Mouse (Mus musculus) gonadal fat pad, adult 2 months (tissue): ENCODE measurements around the gene Tmem147. TPM values are rescaled to one million over a fixed set of nuclear protein-coding genes. Genes with fewer than 3 reads are reported as not detected.

Experiments used
- DNase-seq: peaks from one replicate; pipeline ENCODE4 v3.0.0-alpha.2; 2012; ENCODE audit warnings: low read depth
- polyA plus RNA-seq: library from polyadenylated mRNA; depleted of rRNA; stranded (reverse); fragments of >200 nt; gene quantifications from 2 replicates; pipeline ENCODE4 v1.2.3, GENCODE M21; 2012; rRNA removed

Tmem147 gene
- polyA plus RNA-seq, 1 experiment, result 270 TPM

DNA sequence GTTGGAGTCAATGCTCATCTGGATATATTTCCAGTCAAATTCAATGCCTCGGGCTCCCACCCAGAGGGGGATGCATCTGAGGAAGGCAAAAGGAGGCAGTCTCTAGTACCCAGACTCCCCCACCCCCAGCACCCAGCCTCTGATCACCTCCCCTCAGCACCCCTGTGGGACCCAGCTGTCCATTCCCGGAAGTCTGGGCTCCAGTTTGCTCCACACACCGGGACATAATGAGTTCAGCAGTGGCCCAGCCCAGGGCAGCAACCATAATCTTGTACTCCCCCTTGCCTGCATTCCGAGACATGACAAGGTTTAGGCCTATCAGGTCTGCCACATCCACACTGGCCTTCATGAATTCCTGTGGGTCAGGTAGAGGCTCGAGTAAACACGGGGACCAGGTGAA is 1.1 kb downstream of the Tmem147 start:
- no peak for DNase-seq

- DNase-seq, result no peak
Observed at GRCm38 (mm10) chr7:30723274-30723953, 5.9 kb downstream of the Tmem147 start.

DNA sequence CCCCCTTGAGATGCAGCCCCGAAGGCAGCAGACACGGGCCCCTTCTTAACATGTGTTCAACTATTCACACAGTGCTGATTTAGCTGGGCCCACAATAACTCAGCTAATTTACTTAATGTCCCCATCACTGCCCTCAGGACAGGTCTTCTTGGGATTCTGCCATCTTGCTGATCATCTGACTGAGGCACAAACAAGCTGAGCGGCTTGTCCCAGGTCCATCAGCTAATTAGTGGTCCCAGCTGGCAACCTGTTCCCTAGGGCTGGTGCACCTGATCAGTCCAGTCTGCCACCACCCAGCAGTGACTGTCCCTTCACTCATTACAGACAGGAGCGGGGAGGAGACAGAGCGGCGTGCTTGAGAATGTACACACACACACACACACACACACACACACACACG is 8.1 kb downstream of the Tmem147 start:
- DNase-seq, result no peak

- no peak for DNase-seq
Observed at GRCm38 (mm10) chr7:30719669-30720068, 9.7 kb downstream of the Tmem147 start.

DNA sequence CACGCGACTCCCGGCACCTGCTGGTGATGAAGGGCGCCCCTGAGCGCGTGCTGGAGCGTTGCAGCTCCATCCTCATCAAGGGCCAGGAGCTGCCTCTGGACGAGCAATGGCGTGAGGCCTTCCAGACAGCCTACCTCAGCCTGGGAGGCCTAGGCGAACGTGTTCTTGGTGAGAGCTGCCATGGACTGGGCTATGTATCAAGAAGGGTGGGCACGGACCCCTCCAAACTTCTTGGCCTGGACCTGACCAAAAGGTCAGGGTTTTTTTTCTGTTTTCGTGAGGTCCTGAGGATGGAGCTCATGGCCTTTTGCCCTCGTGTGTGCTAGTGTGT is 11.7 kb downstream of the Tmem147 start:
- no peak for DNase-seq

- DNase-seq, result no peak
Observed at GRCm38 (mm10) chr7:30717006-30717715, 12.2 kb downstream of the Tmem147 start.

- no peak for DNase-seq
Observed at GRCm38 (mm10) chr7:30711942-30712341, 17.4 kb downstream of the Tmem147 start, which contains the start of gene Atp4a. Gene Atp4a (plus strand): TSS chr7:30712209.

- no peak for DNase-seq
Observed at GRCm38 (mm10) chr7:30707441-30707840, 21.9 kb downstream of the Tmem147 start.

DNA sequence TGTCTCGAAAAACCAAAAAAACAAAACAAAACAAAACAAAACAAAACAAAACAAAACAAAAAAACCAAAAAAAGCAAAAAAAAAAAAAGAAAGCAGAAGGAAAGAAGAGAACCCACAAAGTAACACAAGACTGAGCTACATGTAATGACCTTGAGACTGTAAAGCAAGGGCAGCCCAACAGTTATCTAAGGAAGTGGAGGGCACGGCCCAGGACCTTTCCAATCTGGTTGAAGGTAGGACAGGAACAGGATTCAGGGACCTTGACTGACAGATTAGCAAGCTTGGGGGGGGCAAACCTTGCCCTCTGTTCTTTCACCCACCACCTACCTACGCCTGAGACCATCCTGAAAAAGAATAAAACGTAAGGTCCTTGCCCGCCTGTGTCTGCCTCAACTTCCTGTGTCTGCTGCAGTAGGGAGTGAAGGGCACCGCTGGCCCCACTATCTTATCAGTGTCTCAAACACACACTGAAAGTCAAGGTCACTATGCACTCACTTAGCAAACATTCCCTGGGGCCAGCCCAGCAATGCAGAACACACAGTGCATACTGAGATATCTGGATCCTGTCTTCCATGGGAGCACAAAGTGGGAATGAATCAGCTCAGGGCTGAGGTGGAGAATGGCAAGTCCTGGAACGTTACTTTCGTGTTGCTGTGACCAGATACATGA is 23.0 kb downstream of the Tmem147 start:
- no peak for DNase-seq

GRCm38 (mm10) chr7:30698589-30698988 is 30.8 kb downstream of the Tmem147 start, which contains the start of gene 2200002J24Rik:
Gene 2200002J24Rik (plus strand): TSS chr7:30698926.
- no peak for DNase-seq

- DNase-seq, result no peak
Observed at GRCm38 (mm10) chr7:30698101-30698500, 31.2 kb downstream of the Tmem147 start.

- no peak for DNase-seq
Observed at GRCm38 (mm10) chr7:30688325-30688724, 41.0 kb downstream of the Tmem147 start.

DNA sequence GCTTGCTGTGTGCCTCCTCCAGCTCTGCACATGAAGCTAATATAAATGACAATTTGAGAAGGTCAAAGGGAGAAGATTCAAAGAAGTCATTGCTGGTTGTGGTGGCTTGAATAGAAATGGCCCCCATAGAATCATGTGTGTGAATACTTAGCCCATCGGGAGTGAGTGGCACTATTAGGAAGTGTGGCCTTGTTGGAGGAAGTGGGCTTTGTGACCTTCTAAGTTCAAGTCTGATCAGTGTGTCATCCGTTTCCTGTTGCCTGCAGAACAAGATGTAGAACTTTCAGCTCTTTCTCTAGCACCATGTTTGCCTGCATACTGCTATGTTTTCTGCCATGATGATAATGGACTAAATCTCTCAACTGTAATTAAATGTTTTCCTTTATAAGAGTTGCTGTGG is 45.9 kb downstream of the Tmem147 start:
- DNase-seq, result no peak

GRCm38 (mm10) chr7:30681897-30682296 is 47.4 kb downstream of the Tmem147 start:
- DNase-seq, result no peak

DNA sequence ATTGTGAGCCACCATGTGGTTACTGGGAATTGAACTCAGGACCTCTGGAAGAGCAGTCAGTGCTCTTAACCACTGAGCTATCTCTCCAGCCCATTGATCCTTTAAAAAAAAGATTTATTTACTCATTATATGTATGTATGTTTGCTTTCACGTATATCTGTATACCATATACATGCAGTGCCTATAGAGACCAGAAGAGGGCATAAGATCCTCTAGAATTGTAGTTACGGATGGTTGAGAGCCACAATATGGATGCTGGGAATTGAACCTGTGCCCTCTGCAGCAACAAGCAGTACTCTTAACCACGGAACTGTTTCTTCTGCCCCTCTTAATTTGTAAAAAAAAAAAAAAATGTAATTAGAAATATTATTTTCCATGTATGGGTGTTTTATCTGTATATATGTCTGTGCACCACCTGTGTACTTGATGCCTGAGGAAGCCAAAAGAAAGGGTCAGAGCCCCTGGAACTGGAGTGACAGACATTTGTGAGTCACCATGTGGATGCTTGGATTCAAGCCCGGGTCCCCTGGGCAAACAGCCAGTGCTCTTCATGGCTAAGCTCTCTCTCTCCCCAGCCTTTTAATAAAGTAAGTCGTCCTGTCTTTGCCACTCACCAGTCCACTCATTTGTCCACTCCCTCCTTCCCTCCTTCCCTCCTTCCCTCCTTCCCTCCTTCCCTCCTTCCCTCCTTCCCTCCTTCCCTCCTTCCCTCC is 50.9 kb downstream of the Tmem147 start:
- no peak for DNase-seq

Other genes starting within 250 kb of the Tmem147 start
- 0.19 and 0.20 TPM in 2 replicates for gene Prodh2, start 235.9 kb downstream of the Tmem147 start, polyA plus RNA-seq
- 9.3 and 13.5 TPM in 2 replicates for gene Arhgap33, start 194.5 kb downstream of the Tmem147 start, polyA plus RNA-seq
- 68.9 and 72.1 TPM in 2 replicates for gene Hspb6, start 177.4 kb downstream of the Tmem147 start, polyA plus RNA-seq
- gene Proser3, start 177.2 kb downstream of the Tmem147 start, polyA plus RNA-seq, result 13.3 and 13.9 TPM in 2 replicates
- gene Lin37, start 169.7 kb downstream of the Tmem147 start, polyA plus RNA-seq, result 28.9 and 31.8 TPM in 2 replicates
- 46.8 and 55.9 TPM in 2 replicates for gene U2af1l4, start 166.2 kb downstream of the Tmem147 start, polyA plus RNA-seq
- 1.4 and 1.6 TPM in 2 replicates for gene Gm49396, start 166.2 kb downstream of the Tmem147 start, polyA plus RNA-seq
- gene Psenen, start 165.9 kb downstream of the Tmem147 start, polyA plus RNA-seq, result 134 and 146 TPM in 2 replicates
- gene Igflr1, start 164.1 kb downstream of the Tmem147 start, polyA plus RNA-seq, result 4.0 and 5.0 TPM in 2 replicates
- gene Kmt2b, start 140.8 kb downstream of the Tmem147 start, polyA plus RNA-seq, result 37.4 and 45.6 TPM in 2 replicates
- 1.8 and 2.1 TPM in 2 replicates for gene Zbtb32, start 130.6 kb downstream of the Tmem147 start, polyA plus RNA-seq
- 128 and 176 TPM in 2 replicates for gene Upk1a, start 116.7 kb downstream of the Tmem147 start, polyA plus RNA-seq
- 518 and 792 TPM in 2 replicates for gene Cox6b1, start 103.4 kb downstream of the Tmem147 start, polyA plus RNA-seq
- not detected in 2 replicates for gene Etv2, start 93.7 kb downstream of the Tmem147 start, polyA plus RNA-seq
- 46.1 and 54.3 TPM in 2 replicates for gene Rbm42, start 79.2 kb downstream of the Tmem147 start, polyA plus RNA-seq
- 8.6 and 9.7 TPM in 2 replicates for gene Haus5, start 64.5 kb downstream of the Tmem147 start, polyA plus RNA-seq
- 0.41 and 0.46 TPM in 2 replicates for gene Pmis2, start 57.9 kb downstream of the Tmem147 start, polyA plus RNA-seq
- gene 2200002J24Rik, start 30.6 kb downstream of the Tmem147 start, polyA plus RNA-seq, result 0.66 and 1.5 TPM in 2 replicates
- gene Atp4a, start 17.3 kb downstream of the Tmem147 start, polyA plus RNA-seq, result 80.5 and 104 TPM in 2 replicates
- gene Gapdhs, start 14.1 kb upstream of the Tmem147 start, polyA plus RNA-seq, result 22.6 and 32.2 TPM in 2 replicates
- gene Sbsn, start 21.9 kb upstream of the Tmem147 start, polyA plus RNA-seq, result 3.8 and 4.7 TPM in 2 replicates
- gene Dmkn, start 34.2 kb upstream of the Tmem147 start, polyA plus RNA-seq, result 11.1 and 17.7 TPM in 2 replicates
- gene Krtdap, start 58.4 kb upstream of the Tmem147 start, polyA plus RNA-seq, result 1.5 TPM in 1 of 2 replicates, not detected in the other
- gene Ffar2, start 94.2 kb upstream of the Tmem147 start, polyA plus RNA-seq, result 45.9 and 62.5 TPM in 2 replicates
- gene Ffar3, start 126.6 kb upstream of the Tmem147 start, polyA plus RNA-seq, result not detected in 2 replicates
- 0.04 and 0.05 TPM in 2 replicates for gene Ffar1, start 132.0 kb upstream of the Tmem147 start, polyA plus RNA-seq
- gene Cd22, start 150.8 kb upstream of the Tmem147 start, polyA plus RNA-seq, result 0.81 and 1.1 TPM in 2 replicates
- 0.61 and 0.65 TPM in 2 replicates for gene Mag, start 185.3 kb upstream of the Tmem147 start, polyA plus RNA-seq
- gene Hamp2, start 195.1 kb upstream of the Tmem147 start, polyA plus RNA-seq, result 1.1 and 2.7 TPM in 2 replicates
- gene Hamp, start 214.5 kb upstream of the Tmem147 start, polyA plus RNA-seq, result 0.76 and 8.4 TPM in 2 replicates
- 84.7 and 96.8 TPM in 2 replicates for gene Usf2, start 227.3 kb upstream of the Tmem147 start, polyA plus RNA-seq
- gene Lsr, start 243.9 kb upstream of the Tmem147 start, polyA plus RNA-seq, result 71.1 and 104 TPM in 2 replicates
- 10.9 and 14.2 TPM in 2 replicates for gene Fam187b, start 244.2 kb upstream of the Tmem147 start, polyA plus RNA-seq